Mouse (Mus musculus) bone marrow, adult 2 months (tissue): Measurements from ENCODE around the gene Tmem255a.

Experiments
- CTCF ChIP-seq: fragments of 200-500 bp; IDR thresholded peaks from 2 replicates; pipeline ENCODE4 v1.5.1; 2011; ENCODE audit warnings: low read length, control low read depth; ENCODE audit not compliant: control insufficient read depth, insufficient read depth
- POLR2A ChIP-seq: fragments of 200-500 bp; IDR thresholded peaks from 2 replicates; pipeline ENCODE4 v1.6.1; 2011; ENCODE audit warnings: low read depth, mild to moderate bottlenecking, control low read depth, low read length, borderline replicate concordance; ENCODE audit not compliant: control insufficient read depth

- TF ChIP-seq CTCF (no peak), POLR2A (no peak)
Observed at GRCm38 (mm10) chrX:38229888-38230287, 22.4 kb downstream of the Tmem255a start.
